Mouse (Mus musculus) stomach, embryonic 14.5 days (tissue): ENCODE data around the gene Anks4b. TPM values are rescaled to one million over a fixed set of nuclear protein-coding genes. Genes with fewer than 3 reads are reported as not detected.

Source experiments
- ATAC-seq: fragments of 200-750 bp; cut with Nextera tagmentation; 2 replicates; pipeline ENCODE4 v1.8.0; 2017; ENCODE audit warnings: low read depth, moderate TSS enrichment; ENCODE audit not compliant: insufficient number of reproducible peaks, insufficient read depth, low FRiP score
- H3K27ac ChIP-seq: fragments of 300-500 bp; sonication (generic); 2 replicates; pipeline ENCODE4 v1.5.1; 2014; ENCODE audit warnings: mild to moderate bottlenecking, low read length, moderate library complexity, mixed read lengths
- H3K27me3 ChIP-seq: fragments of 300-500 bp; sonication (generic); 2 replicates; pipeline ENCODE4 v1.6.1; 2014; ENCODE audit warnings: low read length, control low read depth, mixed read lengths; ENCODE audit not compliant: control insufficient read depth, insufficient read depth
- H3K36me3 ChIP-seq: fragments of 300-500 bp; sonication (generic); 2 replicates; pipeline ENCODE4 v1.6.1; 2014; ENCODE audit warnings: mild to moderate bottlenecking, control low read depth, low read length, moderate library complexity, mixed read lengths; ENCODE audit not compliant: control insufficient read depth, insufficient read depth
- H3K4me1 ChIP-seq: fragments of 300-500 bp; sonication (generic); 2 replicates; pipeline ENCODE4 v1.6.1; 2014; ENCODE audit warnings: low read length, control low read depth, mixed read lengths; ENCODE audit not compliant: control insufficient read depth, insufficient read depth
- H3K4me2 ChIP-seq: fragments of 300-500 bp; sonication (generic); replicated peaks from 2 replicates; pipeline ENCODE4 v1.6.1; 2014; ENCODE audit warnings: low read depth, low read length, control low read depth
- H3K4me3 ChIP-seq: fragments of 300-500 bp; sonication (generic); 2 replicates; pipeline ENCODE4 v1.5.1; 2014; ENCODE audit warnings: low read depth, low read length, control low read depth
- H3K9ac ChIP-seq: fragments of 300-500 bp; sonication (generic); replicated peaks from 2 replicates; pipeline ENCODE4 v1.6.1; 2014; ENCODE audit warnings: low read depth, mild to moderate bottlenecking, control low read depth, low read length, moderate library complexity, mixed read lengths
- H3K9me3 ChIP-seq: fragments of 300-500 bp; sonication (generic); 2 replicates; pipeline ENCODE4 v1.6.1; 2016; ENCODE audit warnings: low read depth, low read length, control low read depth; ENCODE audit not compliant: control insufficient read depth
- WGBS: fragments of 180-500 bp; shearing (Covaris S2); extraction: QIAGEN DNeasy Blood & Tissue Kit; methylation state at CpG from one replicate; pipeline ENCODE4 v1.1.7; 2014; 5-methylcytosine and 5-hydroxymethylcytosine counted together
- polyA plus RNA-seq: library from polyadenylated mRNA; unstranded; fragments of >200 nt; fragmentation: Nextera tagmentation; extraction: Ambion mirVana; gene quantifications from 2 replicates; pipeline ENCODE4 v1.2.1, GENCODE M21; 2014

The Anks4b gene
- polyA plus RNA-seq, 1 experiment from 2014 or later, result not detected

DNA sequence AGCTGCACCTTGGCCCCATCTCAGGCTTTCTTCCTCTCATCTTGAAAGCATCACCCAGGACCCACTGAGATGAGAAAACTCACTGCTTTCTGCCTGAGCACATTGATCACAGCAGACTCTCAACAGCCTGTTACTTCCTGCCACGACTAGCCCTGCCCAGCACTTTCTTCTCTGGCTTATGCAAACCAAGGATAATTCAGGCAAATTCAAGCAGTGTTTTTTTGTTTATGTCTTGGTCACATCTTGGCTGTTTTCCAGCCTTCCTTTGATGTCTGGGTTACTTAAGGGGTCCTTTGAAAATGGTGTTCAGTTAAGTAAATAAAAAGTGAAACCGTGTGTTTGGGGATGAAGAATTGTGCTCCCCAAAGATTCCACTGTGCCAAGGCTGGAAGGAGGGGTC lies 5.3 kb downstream of the Anks4b start:
- WGBS, result 14% methylated on average over 2 of the region's 2 CpGs
- ATAC-seq, result no peak
- Histone ChIP-seq H3K4me2 (no peak overlapping the region), H3K9me3 (no peaks in the 10 kb centered on the region), H3K4me1 (no peaks in the 10 kb centered on the region), H3K27me3 (no peaks in the 10 kb centered on the region), H3K9ac (no peak overlapping the region), H3K36me3 (no peaks in the 10 kb centered on the region), H3K4me3 (no peak overlapping the region), H3K27ac (no peak overlapping the region)

DNA sequence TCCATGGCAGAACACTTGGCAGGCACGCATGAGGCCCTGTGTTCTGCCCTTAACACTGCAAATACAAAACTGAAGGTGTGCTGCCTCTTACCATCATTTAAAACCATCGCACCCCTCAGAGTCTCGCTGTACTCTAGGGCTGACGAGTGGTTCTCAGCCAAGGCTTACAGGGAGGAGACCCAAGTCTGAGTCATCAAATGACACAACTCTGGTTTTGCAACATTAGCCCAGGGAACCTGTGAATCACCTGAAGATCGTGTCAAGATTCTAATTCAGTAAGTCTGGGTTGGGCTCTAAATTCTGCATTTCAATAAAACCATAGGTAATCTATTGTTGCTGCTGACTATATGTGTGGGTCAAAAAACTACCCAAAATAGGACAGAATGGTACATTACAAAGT lies 6.9 kb downstream of the Anks4b start:
- no peak overlapping the region for H3K4me2 ChIP-seq
- no peaks in the 10 kb centered on the region for H3K27me3 ChIP-seq
- no peaks in the 10 kb centered on the region for H3K9me3 ChIP-seq
- no peak overlapping the region for H3K27ac ChIP-seq
- ATAC-seq, result no peak
- 81% methylated on average over 5 of the region's 5 CpGs for whole genome bisulfite sequencing
- no peak overlapping the region for H3K4me3 ChIP-seq
- no peak overlapping the region for H3K9ac ChIP-seq
- no peaks in the 10 kb centered on the region for H3K36me3 ChIP-seq
- H3K4me1 ChIP-seq, result no peaks in the 10 kb centered on the region

DNA sequence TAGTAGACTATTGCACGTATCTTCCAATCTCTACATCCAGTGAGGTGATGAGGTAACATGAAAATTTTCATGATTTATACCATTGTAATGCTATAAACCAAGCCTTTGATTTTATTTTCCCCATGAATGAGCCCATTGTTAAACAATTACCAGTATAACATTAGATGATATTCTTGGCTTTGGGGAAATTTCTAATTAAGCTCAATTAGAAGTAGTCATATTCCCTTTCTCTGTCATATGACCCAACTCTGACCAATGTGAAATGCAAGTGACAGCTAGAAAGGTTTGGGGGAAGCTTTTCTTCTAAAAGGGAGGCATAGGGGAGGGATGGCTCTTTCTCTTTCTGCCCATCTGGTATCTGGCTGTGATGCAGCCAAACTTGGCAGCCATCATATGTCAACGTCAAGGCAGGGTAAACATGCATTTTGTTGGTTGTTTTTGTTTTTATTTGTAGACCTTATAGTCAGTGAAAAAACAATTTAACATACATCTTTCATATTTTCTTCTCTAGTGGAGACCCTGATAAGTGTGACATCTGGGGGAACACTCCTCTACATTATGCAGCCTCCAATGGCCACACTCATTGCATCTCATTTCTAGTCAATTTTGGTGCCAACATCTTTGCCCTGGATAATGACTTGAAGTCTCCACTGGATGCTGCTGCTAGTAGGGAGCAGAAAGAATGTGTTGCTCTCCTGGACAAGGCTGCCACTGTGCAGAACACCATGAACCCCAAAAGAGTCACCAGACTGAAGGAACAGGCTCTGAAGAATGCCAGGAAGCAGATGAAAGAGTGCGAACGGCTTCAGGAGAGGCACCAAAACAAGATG lies 8.0 kb downstream of the Anks4b start:
- 88% methylated on average over 4 of the region's 4 CpGs for WGBS
- Histone ChIP-seq H3K4me2 (no peak overlapping the region), H3K27ac (no peak overlapping the region), H3K27me3 (no peaks in the 10 kb centered on the region), H3K9me3 (no peaks in the 10 kb centered on the region), H3K4me3 (no peak overlapping the region), H3K9ac (no peak overlapping the region), H3K4me1 (no peaks in the 10 kb centered on the region), H3K36me3 (no peaks in the 10 kb centered on the region)
- ATAC-seq, result no peak

- H3K4me1 ChIP-seq, result no peaks in the 10 kb centered on the region
- no peaks in the 10 kb centered on the region for H3K36me3 ChIP-seq
- H3K4me3 ChIP-seq, result no peak overlapping the region
- no peak overlapping the region for H3K4me2 ChIP-seq
- ATAC-seq, result no peak
- H3K9me3 ChIP-seq, result no peaks in the 10 kb centered on the region
- no peak overlapping the region for H3K9ac ChIP-seq
- H3K27me3 ChIP-seq, result no peaks in the 10 kb centered on the region
- no peak overlapping the region for H3K27ac ChIP-seq
Measured at GRCm38 (mm10) chr7:120182891-120183290, 9.2 kb downstream of the Anks4b start.

GRCm38 (mm10) chr7:120188946-120189345 lies 15.3 kb downstream of the Anks4b start:
- Histone ChIP-seq H3K4me2 (no peak overlapping the region), H3K36me3 (no peaks in the 10 kb centered on the region), H3K4me1 (0 out of 2 replicates have a peak, but pooled peaks cover 3% of the 10 kb centered on the region), H3K4me3 (no peak overlapping the region), H3K9me3 (no peaks in the 10 kb centered on the region), H3K27ac (no peak overlapping the region), H3K9ac (no peak overlapping the region), H3K27me3 (no peaks in the 10 kb centered on the region)
- no peak for ATAC-seq
- WGBS, result 90% methylated on average over 5 of the region's 5 CpGs

DNA sequence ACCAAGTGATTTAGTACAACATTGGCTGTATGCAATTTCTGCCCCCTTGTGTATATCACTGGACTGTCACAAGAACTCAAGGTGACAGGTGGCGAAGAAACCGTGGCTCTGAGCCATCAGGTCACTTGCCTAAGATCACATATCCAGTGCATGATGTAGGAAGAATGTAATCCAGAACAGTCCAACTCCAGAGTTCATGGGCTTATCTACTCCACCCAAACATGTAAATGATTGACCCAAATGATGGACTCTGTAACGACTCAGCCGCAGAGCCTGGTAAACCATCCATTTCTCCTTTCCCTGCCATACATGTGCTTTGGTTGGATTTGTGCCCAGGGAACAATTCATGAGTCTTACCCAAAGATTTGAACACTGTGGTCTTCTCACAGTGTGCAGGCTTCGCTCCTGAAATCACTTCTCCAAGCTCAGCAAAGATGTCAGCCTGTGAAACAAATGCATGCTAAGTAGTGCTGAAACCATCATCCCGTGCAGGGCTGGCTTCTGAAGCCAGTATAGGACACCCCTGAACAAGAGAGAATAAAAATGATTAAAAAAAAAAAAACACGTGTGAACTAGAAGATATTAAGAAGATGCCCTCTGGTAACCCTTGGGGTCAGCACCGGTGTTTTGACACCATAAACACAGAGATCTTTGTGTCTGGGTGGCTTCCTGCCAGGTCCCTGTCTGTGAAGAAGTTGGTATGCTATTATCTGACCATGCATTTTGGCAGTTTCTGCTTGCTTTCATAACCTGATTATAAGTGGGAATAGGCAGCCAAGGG lies 15.9 kb downstream of the Anks4b start:
- Histone ChIP-seq H3K27ac (no peak overlapping the region), H3K27me3 (no peaks in the 10 kb centered on the region), H3K9ac (no peak overlapping the region), H3K4me3 (no peak overlapping the region), H3K4me1 (0 out of 2 replicates have a peak, but pooled peaks cover 3% of the 10 kb centered on the region), H3K9me3 (no peaks in the 10 kb centered on the region), H3K36me3 (no peaks in the 10 kb centered on the region), H3K4me2 (no peak overlapping the region)
- no peak for ATAC-seq
- 59% methylated on average over 8 of the region's 8 CpGs for WGBS

GRCm38 (mm10) chr7:120190150-120190665 lies 16.6 kb downstream of the Anks4b start:
- Histone ChIP-seq H3K36me3 (no peaks in the 10 kb centered on the region), H3K4me1 (0 out of 2 replicates have a peak, but pooled peaks cover 3% of the 10 kb centered on the region), H3K4me2 (no peak overlapping the region), H3K27me3 (no peaks in the 10 kb centered on the region), H3K9me3 (no peaks in the 10 kb centered on the region), H3K4me3 (no peak overlapping the region), H3K27ac (no peak overlapping the region), H3K9ac (no peak overlapping the region)
- no peak for ATAC-seq
- WGBS, result 49% methylated on average over 8 of the region's 8 CpGs

GRCm38 (mm10) chr7:120192207-120192606 lies 18.5 kb downstream of the Anks4b start:
- H3K27me3 ChIP-seq, result no peaks in the 10 kb centered on the region
- no peaks in the 10 kb centered on the region for H3K36me3 ChIP-seq
- no peak overlapping the region for H3K4me2 ChIP-seq
- no peaks in the 10 kb centered on the region for H3K9me3 ChIP-seq
- H3K4me1 ChIP-seq, result 0 out of 2 replicates have a peak, but pooled peaks cover 3% of the 10 kb centered on the region
- WGBS, result 42% methylated on average over 3 of the region's 3 CpGs
- no peak for ATAC-seq
- H3K4me3 ChIP-seq, result no peak overlapping the region
- no peak overlapping the region for H3K9ac ChIP-seq
- H3K27ac ChIP-seq, result no peak overlapping the region
